Mouse (Mus musculus) spleen, adult 2 months (tissue): ENCODE data around the gene Bpifb2. TPM values are rescaled to one million over a fixed set of nuclear protein-coding genes. Genes with fewer than 3 reads are reported as not detected.

Experiments used
- DNase-seq, 2 experiments: peaks; one replicate each; pipeline versions ENCODE4 v3.0.0 to v3.0.0-alpha.2; 2012 to 2021; ENCODE audit warnings: low spot score in 2 of 2, low read depth in 1 of 2
- H3K27ac ChIP-seq: fragments of 200-500 bp; 2 replicates; pipeline ENCODE4 v1.5.1; 2012; ENCODE audit warnings: low read length, inconsistent platforms; ENCODE audit not compliant: insufficient read depth
- H3K27me3 ChIP-seq: fragments of 200-500 bp; 2 replicates; pipeline ENCODE4 v1.6.1; 2012; ENCODE audit warnings: mild to moderate bottlenecking, moderate library complexity, low read length, inconsistent platforms; ENCODE audit not compliant: control insufficient read depth, insufficient read depth
- H3K36me3 ChIP-seq: fragments of 200-500 bp; 2 replicates; pipeline ENCODE4 v1.6.1; 2012; ENCODE audit warnings: mild to moderate bottlenecking, low read length, inconsistent platforms; ENCODE audit not compliant: control insufficient read depth, insufficient read depth
- H3K4me1 ChIP-seq: fragments of 200-500 bp; 2 replicates; pipeline ENCODE4 v1.6.1; 2011; ENCODE audit warnings: inconsistent platforms; ENCODE audit not compliant: control insufficient read depth, insufficient read depth, insufficient read length
- H3K4me3 ChIP-seq: fragments of 200-500 bp; 2 replicates; pipeline ENCODE4 v1.5.1; 2011; ENCODE audit warnings: mild to moderate bottlenecking, inconsistent platforms; ENCODE audit not compliant: insufficient read depth, insufficient read length; ENCODE audit errors: extremely low read depth
- CTCF ChIP-seq: fragments of 200-500 bp; IDR thresholded peaks from 2 replicates; pipeline ENCODE4 v1.5.1; 2011; ENCODE audit warnings: mild to moderate bottlenecking, inconsistent platforms; ENCODE audit not compliant: insufficient read depth, insufficient read length, insufficient replicate concordance; ENCODE audit errors: extremely low read depth
- POLR2A ChIP-seq: fragments of 200-500 bp; IDR thresholded peaks from 2 replicates; pipeline ENCODE4 v1.6.1; 2011; ENCODE audit warnings: low read depth, low read length, inconsistent platforms
- WGBS: fragments of 180-500 bp; shearing (Covaris S2); methylation state at CpG from one replicate; pipeline ENCODE4 v1.1.7; 2018; 5-methylcytosine and 5-hydroxymethylcytosine counted together
- polyA plus RNA-seq: library from polyadenylated mRNA; depleted of rRNA; stranded (reverse); fragments of >200 nt; gene quantifications from 2 replicates; pipeline ENCODE4 v1.2.3, GENCODE M21; 2012; rRNA removed

Gene Bpifb2
- polyA plus RNA-seq, 1 experiment, result 0.25 TPM

DNA sequence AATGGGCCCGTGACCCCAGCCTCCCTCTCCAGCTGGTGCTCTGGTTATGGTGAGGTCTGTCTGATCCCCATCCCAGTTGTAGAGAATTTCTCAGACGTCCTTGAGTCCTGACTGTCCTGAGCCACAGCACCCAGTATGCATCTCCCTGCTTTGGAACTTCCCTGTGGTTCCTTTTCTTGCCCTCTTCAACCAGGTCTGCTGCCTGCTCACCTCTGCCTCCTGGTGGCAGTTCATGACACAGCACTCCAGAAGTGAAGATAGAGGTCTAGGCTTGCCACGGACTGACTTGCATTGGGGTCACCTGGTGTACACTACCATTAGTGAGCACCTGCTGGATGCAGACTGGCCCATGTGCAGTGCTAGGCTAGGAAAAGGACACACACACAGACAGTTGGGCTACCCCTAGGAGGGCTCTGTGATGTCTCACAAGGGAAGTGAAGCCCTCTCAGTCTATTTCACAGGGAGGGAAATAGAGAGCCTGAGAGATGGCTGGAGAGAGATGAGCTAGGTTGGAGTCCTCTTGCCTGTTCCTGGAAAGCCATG is 55.1 kb downstream of the Bpifb2 start:
- no peaks in the 10 kb centered on the region for H3K36me3 ChIP-seq
- WGBS, result 38% methylated on average over 3 of the region's 3 CpGs
- H3K27ac ChIP-seq, result no peak overlapping the region
- H3K4me1 ChIP-seq, result peaks cover 4% of the 10 kb centered on the region; the same call in 1 of the 2 replicates
- H3K27me3 ChIP-seq, result no peaks in the 10 kb centered on the region
- TF ChIP-seq POLR2A, result no peak
- TF ChIP-seq CTCF, result peak; percentile 57; the same call in 1 of the 2 replicates
- DNase-seq, result peak in 1 of 2 experiments; percentile 21
- H3K4me3 ChIP-seq, result no peak overlapping the region

DNA sequence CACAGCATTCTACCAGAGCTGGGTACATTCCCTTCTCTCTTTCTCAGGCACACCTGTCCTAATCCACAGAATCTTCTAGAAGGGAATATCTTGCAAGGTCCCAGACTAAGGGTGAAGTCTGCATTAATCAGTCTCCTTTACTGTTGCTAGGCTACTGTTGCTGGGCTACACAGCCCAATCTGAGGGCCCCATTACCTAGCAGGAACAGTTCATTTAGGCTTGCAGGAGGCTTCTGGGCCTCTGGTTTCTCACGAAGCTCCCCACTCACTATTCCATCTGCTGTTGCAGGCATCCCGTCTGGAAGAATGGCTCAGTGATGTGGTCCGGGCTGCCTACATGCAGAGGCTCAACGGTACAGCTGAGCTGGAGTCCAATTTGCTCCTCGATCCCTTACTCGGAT is 56.3 kb downstream of the Bpifb2 start:
- DNase-seq, result no peak
- no peaks in the 10 kb centered on the region for H3K27me3 ChIP-seq
- TF ChIP-seq POLR2A, result no peak
- TF ChIP-seq CTCF, result no peak
- H3K27ac ChIP-seq, result no peak overlapping the region
- 91% methylated on average over 6 of the region's 6 CpGs for WGBS
- H3K36me3 ChIP-seq, result no peaks in the 10 kb centered on the region
- no peak overlapping the region for H3K4me3 ChIP-seq
- no peaks in the 10 kb centered on the region for H3K4me1 ChIP-seq

DNA sequence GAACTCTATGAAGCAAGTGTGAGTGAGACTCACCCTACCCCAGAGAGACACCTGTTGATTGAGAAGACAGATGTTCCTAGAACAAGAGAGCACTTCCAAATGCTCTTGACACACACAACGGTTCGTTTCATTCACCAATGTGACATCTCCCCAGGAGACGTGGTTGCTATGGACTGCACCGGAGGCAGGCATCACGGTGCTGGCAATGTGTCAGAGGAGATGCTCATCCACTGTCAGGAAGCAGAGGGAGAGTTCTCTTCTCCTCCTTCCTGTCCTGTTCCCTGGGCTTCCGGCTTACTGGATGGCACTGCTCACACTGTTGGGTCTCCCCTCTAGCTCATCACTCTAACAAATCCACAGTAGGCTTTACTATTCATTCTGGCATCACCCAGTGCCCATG is 58.5 kb downstream of the Bpifb2 start:
- TF ChIP-seq POLR2A, result no peak
- Histone ChIP-seq H3K27me3 (no peaks in the 10 kb centered on the region), H3K27ac (no peak overlapping the region), H3K4me1 (no peaks in the 10 kb centered on the region), H3K36me3 (no peaks in the 10 kb centered on the region), H3K4me3 (no peak overlapping the region)
- no peak for DNase-seq
- 81% methylated on average over 6 of the region's 6 CpGs for WGBS

DNA sequence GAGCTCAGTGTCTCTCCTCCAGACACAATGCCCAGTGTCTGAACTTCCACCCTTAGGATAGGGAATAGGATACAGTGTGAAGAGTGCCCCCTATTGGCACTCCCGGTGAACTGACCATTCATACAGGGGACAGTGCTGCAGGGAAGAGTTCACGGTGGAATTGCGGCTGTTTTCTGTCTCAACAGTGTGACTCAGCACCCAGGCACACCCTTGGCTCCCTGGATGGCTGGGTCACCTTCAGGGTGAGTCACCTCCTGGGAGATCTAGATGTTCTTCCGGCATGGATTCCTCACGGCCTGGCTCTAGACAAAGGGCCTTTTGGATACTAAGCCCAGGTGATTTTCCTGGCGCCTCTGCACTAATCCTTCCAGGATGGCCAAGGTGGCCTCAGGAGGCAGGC is 60.5 kb downstream of the Bpifb2 start:
- DNase-seq, result no peak
- 88% methylated on average over 6 of the region's 6 CpGs for WGBS
- H3K27me3 ChIP-seq, result no peaks in the 10 kb centered on the region
- no peaks in the 10 kb centered on the region for H3K36me3 ChIP-seq
- TF ChIP-seq CTCF, result no peak
- no peak for TF ChIP-seq POLR2A
- H3K4me1 ChIP-seq, result no peaks in the 10 kb centered on the region
- no peak overlapping the region for H3K4me3 ChIP-seq
- H3K27ac ChIP-seq, result no peak overlapping the region

DNA sequence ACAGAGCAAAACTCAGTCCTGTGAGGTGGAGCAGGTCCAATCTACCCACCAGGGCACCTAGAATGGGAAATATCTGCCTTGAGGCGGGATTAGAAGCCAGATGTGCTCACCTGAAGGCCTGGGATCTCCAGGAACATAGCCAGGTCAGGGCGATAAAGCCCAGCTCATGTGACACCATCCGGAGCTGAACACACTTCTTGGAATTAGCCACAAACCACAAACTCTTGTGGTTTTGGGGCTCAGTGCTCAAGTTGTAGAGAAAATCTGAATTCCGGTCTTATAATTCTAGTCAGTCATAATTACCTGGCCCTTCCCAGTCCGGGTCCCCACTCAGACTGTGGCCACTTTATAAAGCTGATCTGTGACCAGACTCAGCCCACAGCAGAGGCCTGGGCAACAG is 63.0 kb downstream of the Bpifb2 start, which contains the start of gene Bpifb4:
TSS of gene Bpifb4 (plus strand) at position 370 of the 400 bp plus-strand sequence.
- TF ChIP-seq POLR2A (no peak), CTCF (no peak)
- Histone ChIP-seq H3K36me3 (no peaks in the 10 kb centered on the region), H3K4me1 (no peaks in the 10 kb centered on the region), H3K27me3 (no peaks in the 10 kb centered on the region), H3K4me3 (no peak within 1 kb of the TSS), H3K27ac (no peak within 1 kb of the TSS)
- WGBS, result 4% methylated on average over 5 of the region's 5 CpGs
- no peak for DNase-seq

DNA sequence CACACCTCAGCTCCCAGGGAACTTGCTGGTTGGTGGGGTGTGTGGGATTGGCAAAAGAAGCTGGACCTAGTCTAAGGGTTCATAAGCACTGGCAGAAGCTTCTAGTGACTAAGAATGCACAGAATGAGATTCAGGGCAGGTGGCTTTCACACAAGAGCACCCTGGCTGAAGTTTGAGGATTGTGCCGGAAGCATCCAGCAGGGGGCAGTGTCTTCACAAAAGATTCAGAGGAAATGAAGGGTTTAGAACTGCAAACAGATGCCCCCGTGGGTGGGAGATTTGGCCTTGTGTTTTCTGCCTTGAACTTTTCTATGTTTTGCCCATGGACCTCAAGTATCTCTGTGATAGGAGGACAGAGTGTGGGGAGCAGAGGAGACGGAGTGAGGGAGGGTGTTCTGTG is 68.7 kb downstream of the Bpifb2 start:
- Histone ChIP-seq H3K27me3 (no peaks in the 10 kb centered on the region), H3K4me1 (no peaks in the 10 kb centered on the region), H3K36me3 (no peaks in the 10 kb centered on the region), H3K27ac (no peak overlapping the region), H3K4me3 (no peak overlapping the region)
- peak; percentile 66; the same call in 1 of the 2 replicates for TF ChIP-seq CTCF
- TF ChIP-seq POLR2A, result no peak
- 23% methylated on average over 3 of the region's 3 CpGs for WGBS
- peak in 1 of 2 experiments; percentile 18 for DNase-seq

DNA sequence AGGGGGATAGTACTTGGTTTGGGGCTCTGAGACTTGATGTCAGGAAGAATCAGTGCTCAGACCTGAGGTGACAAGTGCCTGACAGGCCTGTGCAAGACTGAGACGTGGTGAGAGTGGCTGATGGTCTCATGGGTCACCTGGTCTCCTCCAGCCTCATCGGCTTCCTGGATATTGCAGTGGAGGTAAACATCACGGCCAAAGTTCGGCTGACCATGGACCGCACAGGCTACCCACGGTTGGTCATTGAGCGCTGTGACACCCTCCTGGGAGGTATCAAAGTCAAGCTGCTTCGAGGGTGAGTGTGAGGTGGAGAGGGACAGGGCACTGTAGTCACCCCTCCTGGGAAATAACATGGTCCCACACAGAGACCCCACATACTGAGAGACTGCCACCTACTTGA is 69.7 kb downstream of the Bpifb2 start:
- DNase-seq, result no peak
- Histone ChIP-seq H3K27me3 (no peaks in the 10 kb centered on the region), H3K36me3 (no peaks in the 10 kb centered on the region), H3K4me1 (no peaks in the 10 kb centered on the region), H3K4me3 (no peak overlapping the region), H3K27ac (no peak overlapping the region)
- WGBS, result 72% methylated on average over 8 of the region's 8 CpGs
- TF ChIP-seq CTCF, result no peak
- no peak for TF ChIP-seq POLR2A

Other genes with a start within 250 kb of the Bpifb2 start
- gene Commd7, start 242.3 kb upstream of the Bpifb2 start, polyA plus RNA-seq, result 13.2 and 15.3 TPM in 2 replicates
- gene Dnmt3b, start 225.6 kb upstream of the Bpifb2 start, polyA plus RNA-seq, result 2.4 and 2.9 TPM in 2 replicates
- gene Dnmt3c, start 178.4 kb upstream of the Bpifb2 start, polyA plus RNA-seq, result 0.07 and 0.12 TPM in 2 replicates
- 5.0 and 5.1 TPM in 2 replicates for gene Mapre1, start 133.8 kb upstream of the Bpifb2 start, polyA plus RNA-seq
- gene Efcab8, start 95.1 kb upstream of the Bpifb2 start, polyA plus RNA-seq, result 0.22 and 0.26 TPM in 2 replicates
- not detected in 2 replicates for gene Sun5, start 4.0 kb upstream of the Bpifb2 start, polyA plus RNA-seq
- gene Bpifb6, start 25.3 kb downstream of the Bpifb2 start, polyA plus RNA-seq, result not detected in 2 replicates
- 0.16 and 0.68 TPM in 2 replicates for gene Bpifb3, start 43.2 kb downstream of the Bpifb2 start, polyA plus RNA-seq
- not detected in 2 replicates for gene Bpifb4, start 63.2 kb downstream of the Bpifb2 start, polyA plus RNA-seq
- not detected in 2 replicates for gene Bpifa6, start 99.9 kb downstream of the Bpifb2 start, polyA plus RNA-seq
- not detected in 2 replicates for gene Bpifa2, start 133.2 kb downstream of the Bpifb2 start, polyA plus RNA-seq